Mouse (Mus musculus) thymus, postnatal 4 days (tissue): ENCODE results near the gene H2-DMb1.

ENCODE experiments used
- DNase-seq: peaks from one replicate; pipeline ENCODE4 v3.0.0; 2021

The H2-DMb1 gene

GRCm38 (mm10) chr17:34152923-34153322, at the start of gene H2-DMb1:
Gene H2-DMb1 (plus strand): TSS chr17:34153072.
- no peak for DNase-seq

GRCm38 (mm10) chr17:34104804-34105203, 48.1 kb upstream of the H2-DMb1 start:
- DNase-seq = no peak

GRCm38 (mm10) chr17:34106555-34106954, 46.3 kb upstream of the H2-DMb1 start:
- no peak for DNase-seq

- no peak for DNase-seq
Measured at GRCm38 (mm10) chr17:34107109-34107867, 45.6 kb upstream of the H2-DMb1 start.

- no peak for DNase-seq
Measured at GRCm38 (mm10) chr17:34108460-34108859, 44.4 kb upstream of the H2-DMb1 start.

GRCm38 (mm10) chr17:34109038-34109805, 43.6 kb upstream of the H2-DMb1 start:
- peak; percentile 64 for DNase-seq

GRCm38 (mm10) chr17:34109806-34110195, 43.1 kb upstream of the H2-DMb1 start:
- DNase-seq = no peak

GRCm38 (mm10) chr17:34110309-34110708, 42.6 kb upstream of the H2-DMb1 start:
- no peak for DNase-seq

- DNase-seq = no peak
Measured at GRCm38 (mm10) chr17:34114114-34114513, 38.8 kb upstream of the H2-DMb1 start.

GRCm38 (mm10) chr17:34116736-34117370, 36.0 kb upstream of the H2-DMb1 start:
- no peak for DNase-seq

- no peak for DNase-seq
Measured at GRCm38 (mm10) chr17:34117421-34118112, 35.3 kb upstream of the H2-DMb1 start.

GRCm38 (mm10) chr17:34118113-34118872, 34.6 kb upstream of the H2-DMb1 start:
- peak; percentile 85 for DNase-seq

GRCm38 (mm10) chr17:34118873-34119248, 34.0 kb upstream of the H2-DMb1 start:
- no peak for DNase-seq

GRCm38 (mm10) chr17:34119249-34120179, 33.4 kb upstream of the H2-DMb1 start, which contains the start of gene H2-DMa:
Gene H2-DMa (plus strand): TSS chr17:34119541.
- peak; percentile 99 for DNase-seq

- peak; percentile 87 for DNase-seq
Measured at GRCm38 (mm10) chr17:34120180-34120723, 32.6 kb upstream of the H2-DMb1 start.

- peak; percentile 91 for DNase-seq
Measured at GRCm38 (mm10) chr17:34120814-34121171, 32.1 kb upstream of the H2-DMb1 start.

- peak; percentile 70 for DNase-seq
Measured at GRCm38 (mm10) chr17:34121172-34121878, 31.5 kb upstream of the H2-DMb1 start.

- DNase-seq = peak; percentile 74
Measured at GRCm38 (mm10) chr17:34121879-34122187, 31.0 kb upstream of the H2-DMb1 start.

GRCm38 (mm10) chr17:34122188-34122984, 30.5 kb upstream of the H2-DMb1 start, which contains the start of gene Brd2:
Gene Brd2 (minus strand): TSS chr17:34122634.
- peak; percentile 99 for DNase-seq
